Mouse (Mus musculus): Measurements from ENCODE around the gene Rbms3. TPM values are rescaled to one million over a fixed set of nuclear protein-coding genes. Genes with fewer than 3 reads are reported as not detected.

The Rbms3 gene
- polyA plus RNA-seq, 1 experiment: not detected

GRCm38 (mm10) chr9:116729172-116729571, 900.5 kb downstream of the Rbms3 start:
- TF ChIP-seq CTCF (IDR thresholded peaks at IDR 0.05; ENCODE audit: insufficient read depth, low read depth, low read length) (no peak), POLR2A (IDR thresholded peaks at IDR 0.05; ENCODE audit: insufficient read depth, low read depth, low read length) (no peak)
- H3K27ac ChIP-seq (ENCODE audit: insufficient read depth, low read depth, low read length): no peak overlapping the region

GRCm38 (mm10) chr9:116728655-116729054, 901.1 kb downstream of the Rbms3 start:
- WGBS: 73% methylated on average over 7 of the region's 7 CpGs
- Histone ChIP-seq H3K27ac (ENCODE audit: insufficient read depth, low read depth, low read length) (no peak overlapping the region), H3K4me1 (ENCODE audit: control insufficient read depth, insufficient read depth, low read length) (no peaks in the 10 kb centered on the region), H3K4me3 (ENCODE audit: insufficient read depth, low read depth, low read length) (no peak overlapping the region)
- TF ChIP-seq CTCF (IDR thresholded peaks at IDR 0.05; ENCODE audit: insufficient read depth, low read depth, low read length): no peak
- TF ChIP-seq POLR2A (IDR thresholded peaks at IDR 0.05; ENCODE audit: insufficient read depth, low read depth, low read length): no peak

More at GRCm38 (mm10) chr9:116729172-116729571, 900.5 kb downstream of the Rbms3 start:
- 76% methylated on average over 6 of the region's 6 CpGs for WGBS
- H3K4me3 ChIP-seq (ENCODE audit: insufficient read depth, low read depth, low read length): no peak overlapping the region
- H3K4me1 ChIP-seq (ENCODE audit: control insufficient read depth, insufficient read depth, low read length): no peaks in the 10 kb centered on the region

GRCm38 (mm10) chr9:116728093-116728492, 901.6 kb downstream of the Rbms3 start:
- Histone ChIP-seq H3K4me3 (ENCODE audit: insufficient read depth, low read depth, low read length) (no peak overlapping the region), H3K27ac (ENCODE audit: insufficient read depth, low read depth, low read length) (no peak overlapping the region), H3K4me1 (ENCODE audit: control insufficient read depth, insufficient read depth, low read length) (no peaks in the 10 kb centered on the region)
- 90% methylated on average over 3 of the region's 3 CpGs for WGBS
- TF ChIP-seq POLR2A (IDR thresholded peaks at IDR 0.05; ENCODE audit: insufficient read depth, low read depth, low read length) (no peak), CTCF (IDR thresholded peaks at IDR 0.05; ENCODE audit: insufficient read depth, low read depth, low read length) (no peak)

DNA sequence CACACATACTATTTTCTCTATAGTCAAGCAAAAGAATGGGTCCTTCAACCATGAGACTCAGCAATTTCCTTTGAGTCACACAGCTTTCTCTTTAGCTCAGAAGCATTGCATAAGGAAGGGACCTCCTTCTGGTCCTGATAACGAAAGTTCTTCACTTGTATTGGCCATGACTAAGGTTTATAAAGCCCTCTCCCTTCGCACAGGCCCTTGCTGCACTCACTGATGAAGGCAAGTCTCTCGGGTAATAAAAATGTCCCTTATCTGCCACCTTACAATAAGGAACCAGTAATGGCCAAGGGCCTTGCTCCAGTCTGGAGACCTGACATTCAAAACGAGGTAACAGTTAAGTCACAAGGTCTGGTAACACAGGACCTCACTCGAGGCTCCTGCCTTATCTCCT, 905.1 kb downstream of the Rbms3 start:
- Histone ChIP-seq H3K27ac (ENCODE audit: insufficient read depth, low read depth, low read length) (no peak overlapping the region), H3K4me1 (ENCODE audit: control insufficient read depth, insufficient read depth, low read length) (no peaks in the 10 kb centered on the region), H3K4me3 (ENCODE audit: insufficient read depth, low read depth, low read length) (no peak overlapping the region)
- 87% methylated on average over 5 of the region's 5 CpGs for WGBS
- TF ChIP-seq POLR2A (IDR thresholded peaks at IDR 0.05; ENCODE audit: insufficient read depth, low read depth, low read length) (no peak), CTCF (IDR thresholded peaks at IDR 0.05; ENCODE audit: insufficient read depth, low read depth, low read length) (no peak)

- 96% methylated on average over 1 of the region's 1 CpGs for WGBS
- Histone ChIP-seq H3K4me1 (ENCODE audit: control insufficient read depth, insufficient read depth, low read length) (no peaks in the 10 kb centered on the region), H3K4me3 (ENCODE audit: insufficient read depth, low read depth, low read length) (no peak overlapping the region), H3K27ac (ENCODE audit: insufficient read depth, low read depth, low read length) (no peak overlapping the region)
- TF ChIP-seq CTCF (IDR thresholded peaks at IDR 0.05; ENCODE audit: insufficient read depth, low read depth, low read length): no peak
- TF ChIP-seq POLR2A (IDR thresholded peaks at IDR 0.05; ENCODE audit: insufficient read depth, low read depth, low read length): no peak
These were observed 926.6 kb downstream of the Rbms3 start for GRCm38 (mm10) chr9:116703119-116703518.

- 79% methylated on average over 1 of the region's 1 CpGs for WGBS
- Histone ChIP-seq H3K4me1 (ENCODE audit: control insufficient read depth, insufficient read depth, low read length) (no peaks in the 10 kb centered on the region), H3K27ac (ENCODE audit: insufficient read depth, low read depth, low read length) (no peak overlapping the region), H3K4me3 (ENCODE audit: insufficient read depth, low read depth, low read length) (no peak overlapping the region)
- TF ChIP-seq POLR2A (IDR thresholded peaks at IDR 0.05; ENCODE audit: insufficient read depth, low read depth, low read length) (no peak), CTCF (IDR thresholded peaks at IDR 0.05; ENCODE audit: insufficient read depth, low read depth, low read length) (no peak)
These were observed 927.1 kb downstream of the Rbms3 start for GRCm38 (mm10) chr9:116702611-116703010.

- no peak overlapping the region for H3K27ac ChIP-seq (ENCODE audit: insufficient read depth, low read depth, low read length)
- H3K4me1 ChIP-seq (ENCODE audit: control insufficient read depth, insufficient read depth, low read length): no peaks in the 10 kb centered on the region
- 77% methylated on average over 11 of the region's 11 CpGs for WGBS
- no peak overlapping the region for H3K4me3 ChIP-seq (ENCODE audit: insufficient read depth, low read depth, low read length)
- no peak for TF ChIP-seq POLR2A (IDR thresholded peaks at IDR 0.05; ENCODE audit: insufficient read depth, low read depth, low read length)
- no peak for TF ChIP-seq CTCF (IDR thresholded peaks at IDR 0.05; ENCODE audit: insufficient read depth, low read depth, low read length)
These were observed 928.1 kb downstream of the Rbms3 start for GRCm38 (mm10) chr9:116701511-116702179.

GRCm38 (mm10) chr9:116688615-116689014, 941.1 kb downstream of the Rbms3 start:
- WGBS: 86% methylated on average over 4 of the region's 4 CpGs
- TF ChIP-seq POLR2A (IDR thresholded peaks at IDR 0.05; ENCODE audit: insufficient read depth, low read depth, low read length) (no peak), CTCF (IDR thresholded peaks at IDR 0.05; ENCODE audit: insufficient read depth, low read depth, low read length) (no peak)
- Histone ChIP-seq H3K4me3 (ENCODE audit: insufficient read depth, low read depth, low read length) (no peak overlapping the region), H3K4me1 (ENCODE audit: control insufficient read depth, insufficient read depth, low read length) (no peaks in the 10 kb centered on the region), H3K27ac (ENCODE audit: insufficient read depth, low read depth, low read length) (no peak overlapping the region)

- WGBS: 85% methylated on average over 4 of the region's 4 CpGs
- Histone ChIP-seq H3K27ac (ENCODE audit: insufficient read depth, low read depth, low read length) (no peak overlapping the region), H3K4me3 (ENCODE audit: insufficient read depth, low read depth, low read length) (no peak overlapping the region), H3K4me1 (ENCODE audit: control insufficient read depth, insufficient read depth, low read length) (no peaks in the 10 kb centered on the region)
- TF ChIP-seq CTCF (IDR thresholded peaks at IDR 0.05; ENCODE audit: insufficient read depth, low read depth, low read length) (no peak), POLR2A (IDR thresholded peaks at IDR 0.05; ENCODE audit: insufficient read depth, low read depth, low read length) (no peak)
These were observed 952.6 kb downstream of the Rbms3 start for GRCm38 (mm10) chr9:116677142-116677541.
